Mouse (Mus musculus) MEL (cell line): ENCODE data around the gene Gm9837. TPM values are rescaled to one million over a fixed set of nuclear protein-coding genes. Genes with fewer than 3 reads are reported as not detected.
A peak's percentile ranks its signal among the peaks of the same experiment; 100 is the strongest.

Experiments used
- DNase-seq: peaks from one replicate; pipeline ENCODE4 v3.0.0; 2011; ENCODE audit warnings: low read depth, low spot score
- H3K27ac ChIP-seq: 2 replicates; pipeline ENCODE4 v1.5.1; 2012; ENCODE audit warnings: low read depth, mild to moderate bottlenecking, control low read depth, low read length, moderate library complexity; ENCODE audit not compliant: control insufficient read depth
- H3K27me3 ChIP-seq, 2 experiments: fragments of 150-350 bp in 1 of 2; sonication (generic) in 1 of 2; 2 replicates each; pipeline ENCODE4 v1.6.1; 2012; ENCODE audit warnings: low read length in 2 of 2, mild to moderate bottlenecking in 2 of 2, improper control_type of control experiment in 1 of 2, moderate library complexity in 1 of 2; ENCODE audit not compliant: insufficient read depth in 2 of 2, control insufficient read depth in 1 of 2
- H3K36me3 ChIP-seq, 2 experiments: 2 replicates each; pipeline ENCODE4 v1.6.1; 2012 to 2014; ENCODE audit warnings: low read length in 2 of 2, improper control_type of control experiment in 1 of 2, inconsistent platforms in 1 of 2, mild to moderate bottlenecking in 1 of 2; ENCODE audit not compliant: insufficient read depth in 2 of 2, control insufficient read depth in 1 of 2
- H3K4me1 ChIP-seq, 2 experiments: fragments of 150-350 bp in 1 of 2; sonication (generic) in 1 of 2; 2 replicates each; pipeline ENCODE4 v1.6.1; 2012; ENCODE audit warnings: low read length in 2 of 2, improper control_type of control experiment in 1 of 2, mild to moderate bottlenecking in 1 of 2; ENCODE audit not compliant: insufficient read depth in 2 of 2, control insufficient read depth in 1 of 2
- H3K4me3 ChIP-seq, 2 experiments: fragments of 150-350 bp in 1 of 2; sonication (generic) in 1 of 2; 2 replicates each; pipeline ENCODE4 v1.5.1; 2012; ENCODE audit warnings: low read depth in 2 of 2, low read length in 2 of 2, mild to moderate bottlenecking in 2 of 2, moderate library complexity in 2 of 2, control low read depth in 1 of 2, improper control_type of control experiment in 1 of 2; ENCODE audit not compliant: control insufficient read depth in 1 of 2, insufficient read depth in 1 of 2
- H3K79me2 ChIP-seq: 2 replicates; pipeline ENCODE4 v1.6.1; 2012; ENCODE audit warnings: mild to moderate bottlenecking, low read length, moderate library complexity; ENCODE audit not compliant: control insufficient read depth, poor library complexity, insufficient read depth
- H3K9ac ChIP-seq: 2 replicates; pipeline ENCODE4 v1.6.1; 2012; ENCODE audit warnings: low read depth, mild to moderate bottlenecking, control low read depth, low read length, moderate library complexity; ENCODE audit not compliant: control insufficient read depth, poor library complexity, severe bottlenecking
- H3K9me3 ChIP-seq: fragments of 150-350 bp; sonication (generic); replicated peaks from 2 replicates; pipeline ENCODE4 v1.6.1; 2012; ENCODE audit warnings: mild to moderate bottlenecking, low read length, improper control_type of control experiment, moderate library complexity; ENCODE audit not compliant: insufficient read depth
- CTCF ChIP-seq, 3 experiments: IDR thresholded peaks in 2 of 3; conservative IDR thresholded peaks in 1 of 3; 2 replicates each; pipeline ENCODE4 v1.5.1; 2011 to 2012; ENCODE audit warnings: low read length in 3 of 3, low read depth in 2 of 3, mild to moderate bottlenecking in 2 of 3, improper control_type of control experiment in 1 of 3, inconsistent platforms in 1 of 3, mixed read lengths in 1 of 3, moderate library complexity in 1 of 3; ENCODE audit not compliant: control insufficient read depth in 1 of 3, insufficient read depth in 1 of 3, poor library complexity in 1 of 3, severe bottlenecking in 1 of 3
- EP300 ChIP-seq, 2 experiments: IDR thresholded peaks; 2 replicates each; pipeline ENCODE4 v1.6.1; 2011; ENCODE audit warnings: improper control_type of control experiment in 2 of 2, low read length in 2 of 2, low read depth in 1 of 2, mild to moderate bottlenecking in 1 of 2
- GATA1 ChIP-seq: IDR thresholded peaks from 2 replicates; pipeline ENCODE4 v1.6.1; 2011; ENCODE audit warnings: low read depth, low read length, improper control_type of control experiment
- JUND ChIP-seq: IDR thresholded peaks from 2 replicates; pipeline ENCODE4 v1.6.1; 2011; ENCODE audit warnings: low read depth, mild to moderate bottlenecking, improper control_type of control experiment, low read length
- MAZ ChIP-seq: IDR thresholded peaks from 2 replicates; pipeline ENCODE4 v1.6.1; 2012; ENCODE audit warnings: low read depth, mild to moderate bottlenecking, inconsistent platforms, low read length, improper control_type of control experiment
- MEF2A ChIP-seq: IDR thresholded peaks from 2 replicates; pipeline ENCODE4 v1.6.1; 2014; ENCODE audit warnings: low read depth, mild to moderate bottlenecking, inconsistent platforms, low read length, improper control_type of control experiment; ENCODE audit not compliant: poor library complexity, insufficient replicate concordance, severe bottlenecking; ENCODE audit errors: extremely low read depth
- MXI1 ChIP-seq: IDR thresholded peaks from 2 replicates; pipeline ENCODE4 v1.6.1; 2011; ENCODE audit warnings: mild to moderate bottlenecking, low read depth, low read length, improper control_type of control experiment
- POLR2A ChIP-seq, 2 experiments: IDR thresholded peaks; 2 replicates each; pipeline ENCODE4 v1.6.1; 2011 to 2012; ENCODE audit warnings: low read length in 2 of 2, mild to moderate bottlenecking in 2 of 2, control low read depth in 1 of 2, improper control_type of control experiment in 1 of 2, low read depth in 1 of 2, moderate library complexity in 1 of 2; ENCODE audit not compliant: control insufficient read depth in 1 of 2, insufficient read depth in 1 of 2, poor library complexity in 1 of 2
- POLR2AphosphoS5 ChIP-seq: IDR thresholded peaks from 2 replicates; pipeline ENCODE4 v1.6.1; 2012; ENCODE audit warnings: low read depth, borderline replicate concordance, mild to moderate bottlenecking, inconsistent platforms, low read length, moderate library complexity, mixed read lengths
- RCOR1 ChIP-seq: IDR thresholded peaks from 2 replicates; pipeline ENCODE4 v1.6.1; 2012; ENCODE audit warnings: low read depth, mild to moderate bottlenecking, inconsistent platforms, low read length, improper control_type of control experiment
- SMC3 ChIP-seq: IDR thresholded peaks from 2 replicates; pipeline ENCODE4 v1.6.1; 2011; ENCODE audit warnings: low read depth, low read length, improper control_type of control experiment
- TBP ChIP-seq: IDR thresholded peaks from 2 replicates; pipeline ENCODE4 v1.8.0; 2011; ENCODE audit warnings: low read depth, low read length, improper control_type of control experiment
- polyA plus RNA-seq, 2 experiments: library from polyadenylated mRNA; stranded (reverse) in 1 of 2; unstranded in 1 of 2; fragments of >175 nt in 1 of 2; fragments of >200 nt in 1 of 2; gene quantifications; 2 replicates each; pipeline versions ENCODE4 v1.2.1 to v1.2.4; 2012; ENCODE audit warnings: low replicate concordance in 2 of 2, low read depth in 1 of 2; ENCODE audit not compliant: insufficient read length in 2 of 2, insufficient read depth in 1 of 2, missing spikeins in 1 of 2
- total RNA-seq: library from RNA; depleted of rRNA; stranded (reverse); fragments of 300-350 nt; gene quantifications from 2 replicates; pipeline ENCODE4 v1.2.3, GENCODE M21; 2012

The Gm9837 gene
- total and polyA plus RNA-seq, 3 experiments = not detected

- Histone ChIP-seq H3K4me1 (peaks cover 2 to 11% of the 10 kb centered on the region in 2 experiments; a peak in 3 of 4 replicates), H3K9ac (0 out of 2 replicates have a peak overlapping the region, but pooled peaks have one; percentile 18), H3K79me2 (no peaks in the 10 kb centered on the region), H3K27ac (no peak overlapping the region), H3K9me3 (no peaks in the 10 kb centered on the region), H3K27me3 (0 out of 4 replicates have a peak, but pooled peaks cover 0 to 2% of the 10 kb centered on the region in 2 experiments), H3K4me3 (peak overlapping the region; percentile 36 to 42; a peak in 3 of 4 replicates)
- DNase-seq = no peak
- TF ChIP-seq POLR2A (IDR thresholded peaks at IDR 0.05; ENCODE audit: control insufficient read depth in 1 of 2, insufficient read depth in 1 of 2, low read depth in 1 of 2, low read length in 2 of 2, poor library complexity in 1 of 2) (no peak), RCOR1 (peak; percentile 25; the same call in 1 of the 2 replicates)
- TF ChIP-seq, all 39 proteins: peak for 1
- peaks cover 0 to 8% of the 10 kb centered on the region in 2 experiments; a peak in 1 of 4 replicates for H3K36me3 ChIP-seq
These were observed 848 bp downstream of the Gm9837 start for GRCm38 (mm10) chr11:53469294-53469967.

DNA sequence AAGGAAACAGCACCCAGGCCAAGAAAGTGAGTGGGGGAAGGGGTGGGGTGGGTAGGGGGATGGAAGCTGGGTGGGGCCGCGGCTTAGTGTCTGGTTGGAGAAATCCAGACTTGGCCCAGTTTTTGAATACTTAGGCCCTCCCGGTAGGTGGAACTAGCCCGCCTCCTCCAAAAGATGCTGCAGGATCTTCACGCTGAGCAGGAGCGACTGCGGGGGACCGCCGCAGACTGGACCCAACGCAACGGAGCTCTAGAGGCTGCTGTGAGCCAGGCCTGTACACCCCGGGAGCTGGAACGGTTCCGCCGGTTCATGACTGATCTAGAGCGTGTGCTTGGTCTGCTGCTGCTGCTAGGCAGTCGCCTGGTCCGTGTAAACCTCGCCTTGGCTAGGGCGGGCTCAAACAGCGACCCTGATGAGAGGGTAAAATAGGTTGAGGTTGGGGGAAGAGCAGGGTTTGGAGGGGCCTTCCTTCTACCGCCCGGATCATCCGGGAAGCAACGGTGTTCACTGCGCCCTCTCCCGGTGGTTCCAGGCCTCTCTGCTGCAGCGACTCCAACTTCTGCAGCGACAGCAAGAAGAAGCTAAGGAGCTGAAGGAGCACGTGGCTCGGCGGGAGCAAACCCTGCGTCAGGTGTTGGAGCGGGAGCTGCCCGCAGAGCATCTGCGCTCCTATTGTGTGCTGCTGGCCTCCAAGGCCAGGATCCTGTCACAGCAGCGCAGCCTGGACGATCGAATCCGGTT is 3.9 kb downstream of the Gm9837 start:
- H3K79me2 ChIP-seq = no peaks in the 10 kb centered on the region
- H3K4me3 ChIP-seq = no peak overlapping the region
- H3K36me3 ChIP-seq = peaks cover 0 to 8% of the 10 kb centered on the region in 2 experiments; a peak in 1 of 4 replicates
- no peak overlapping the region for H3K9ac ChIP-seq
- no peaks in the 10 kb centered on the region for H3K27me3 ChIP-seq
- DNase-seq = no peak
- peaks cover 6 to 19% of the 10 kb centered on the region in 2 experiments; a peak in 3 of 4 replicates for H3K4me1 ChIP-seq
- no peak overlapping the region for H3K27ac ChIP-seq
- TF ChIP-seq CTCF (IDR thresholded peaks at IDR 0.05 in 2 of 3, conservative IDR thresholded peaks at IDR 0.05 in 1 of 3; ENCODE audit: control insufficient read depth in 1 of 3, insufficient read depth in 1 of 3, low read depth in 2 of 3, low read length in 3 of 3, poor library complexity in 1 of 3, severe bottlenecking in 1 of 3) = 0 out of 6 replicates have a peak, but pooled peaks of 1 of the 3 experiments have one; percentile 16
- TF ChIP-seq SMC3 = no peak
- H3K9me3 ChIP-seq = no peaks in the 10 kb centered on the region

DNA sequence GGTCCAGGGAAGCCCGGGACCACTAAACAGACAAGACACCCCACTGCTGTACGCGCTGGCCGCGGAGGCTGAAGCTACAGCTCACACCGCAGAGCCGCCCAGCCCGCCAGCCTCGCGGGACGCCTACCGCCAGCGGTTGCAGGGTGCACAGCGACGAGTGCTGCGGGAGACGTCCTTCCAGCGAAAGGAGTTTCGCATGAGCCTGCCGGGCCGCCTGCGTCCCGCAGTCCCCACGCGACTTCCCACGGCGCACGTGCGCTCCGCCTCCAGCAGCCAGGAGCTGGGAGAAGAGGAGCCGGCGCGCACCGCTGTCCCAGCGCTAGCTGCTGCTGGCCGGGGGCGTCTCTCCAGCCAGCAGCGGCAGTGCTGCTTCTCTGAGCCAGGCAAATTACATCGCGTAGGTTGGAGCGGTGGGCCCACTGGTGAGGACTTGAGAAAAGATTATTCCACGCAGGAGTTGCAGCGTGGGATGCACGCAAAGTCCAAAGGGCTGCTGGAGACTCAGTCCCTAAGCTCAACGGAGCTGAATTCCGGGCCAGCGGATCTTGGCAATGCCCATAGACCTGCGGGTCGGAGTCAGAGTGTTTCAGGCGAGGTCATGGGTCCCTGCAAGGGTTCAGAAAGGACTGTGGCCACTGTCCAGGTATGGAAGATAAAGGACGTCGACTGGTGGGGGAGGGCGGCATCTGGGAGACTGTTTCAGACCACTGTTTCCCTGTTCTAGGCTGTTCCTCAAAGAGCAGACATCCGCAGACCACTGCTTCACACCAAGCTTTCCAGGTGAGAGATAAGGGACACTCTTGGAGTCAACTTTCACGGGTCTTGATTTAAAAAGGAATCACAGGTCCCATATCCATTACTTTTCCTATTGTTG is 6.5 kb downstream of the Gm9837 start:
- H3K79me2 ChIP-seq = no peaks in the 10 kb centered on the region
- TF ChIP-seq MEF2A (no peak), SMC3 (no peak), EP300 (IDR thresholded peaks at IDR 0.05; ENCODE audit: low read depth in 1 of 2, low read length in 2 of 2) (no peak), TBP (no peak), JUND (no peak), GATA1 (no peak), POLR2AphosphoS5 (no peak), MXI1 (no peak), MAZ (no peak), RCOR1 (no peak)
- TF ChIP-seq, all 39 proteins: peak for 0
- H3K4me1 ChIP-seq = peaks cover 6 to 16% of the 10 kb centered on the region in 2 experiments; a peak in 3 of 4 replicates
- H3K27ac ChIP-seq = no peak overlapping the region
- peaks cover 0 to 8% of the 10 kb centered on the region in 2 experiments; a peak in 1 of 4 replicates for H3K36me3 ChIP-seq
- DNase-seq = no peak
- no peaks in the 10 kb centered on the region for H3K27me3 ChIP-seq
- H3K4me3 ChIP-seq = no peak overlapping the region
- no peak overlapping the region for H3K9ac ChIP-seq
- H3K9me3 ChIP-seq = no peaks in the 10 kb centered on the region
